Mouse (Mus musculus) midbrain, postnatal 0 days (tissue): ENCODE results near the gene Mrpl33. TPM values are rescaled to one million over a fixed set of nuclear protein-coding genes. Genes with fewer than 3 reads are reported as not detected.

ENCODE experiments used
- ATAC-seq: fragments of 200-750 bp; cut with Nextera tagmentation; 2 replicates; pipeline ENCODE4 v1.8.0; 2017; ENCODE audit warnings: moderate number of reproducible peaks, mild to moderate bottlenecking, moderate TSS enrichment, moderate library complexity; ENCODE audit not compliant: low FRiP score
- DNase-seq: peaks from one replicate; pipeline ENCODE4 v3.0.0-alpha.2; 2015; ENCODE audit warnings: low spot score
- H3K27ac ChIP-seq: fragments of 300-500 bp; sonication (generic); 2 replicates; pipeline ENCODE4 v1.5.1; 2014; ENCODE audit warnings: low read depth, mild to moderate bottlenecking, low read length, mixed read lengths
- H3K27me3 ChIP-seq: fragments of 300-500 bp; sonication (generic); 2 replicates; pipeline ENCODE4 v1.6.1; 2014; ENCODE audit warnings: low read length, control low read depth, mixed read lengths; ENCODE audit not compliant: insufficient read depth
- H3K36me3 ChIP-seq: fragments of 300-500 bp; sonication (generic); 2 replicates; pipeline ENCODE4 v1.6.1; 2014; ENCODE audit warnings: low read length, control low read depth, mixed read lengths; ENCODE audit not compliant: insufficient read depth
- H3K4me1 ChIP-seq: fragments of 300-500 bp; sonication (generic); 2 replicates; pipeline ENCODE4 v1.6.1; 2014; ENCODE audit warnings: mild to moderate bottlenecking, control low read depth, antibody characterized with exemption, low read length, mixed read lengths; ENCODE audit not compliant: insufficient read depth
- H3K4me2 ChIP-seq: fragments of 300-500 bp; sonication (generic); 2 replicates; pipeline ENCODE4 v1.6.1; 2014; ENCODE audit warnings: low read depth, mild to moderate bottlenecking, low read length, mixed read lengths; ENCODE audit not compliant: poor library complexity, severe bottlenecking
- H3K4me3 ChIP-seq: fragments of 300-500 bp; sonication (generic); 2 replicates; pipeline ENCODE4 v1.5.1; 2014; ENCODE audit warnings: low read depth, mild to moderate bottlenecking, low read length, moderate library complexity
- H3K9ac ChIP-seq: fragments of 300-500 bp; sonication (generic); replicated peaks from 2 replicates; pipeline ENCODE4 v1.6.1; 2014; ENCODE audit warnings: mild to moderate bottlenecking, low read length, moderate library complexity, mixed read lengths; ENCODE audit not compliant: poor library complexity, severe bottlenecking
- H3K9me3 ChIP-seq: fragments of 300-500 bp; sonication (generic); 2 replicates; pipeline ENCODE4 v1.6.1; 2016; ENCODE audit warnings: low read length, control low read depth
- CTCF ChIP-seq: IDR thresholded peaks from 2 replicates; pipeline ENCODE4 v1.5.1; 2016; ENCODE audit warnings: antibody characterized with exemption, mild to moderate bottlenecking
- WGBS: fragments of 180-500 bp; shearing (Covaris S2); extraction: QIAGEN DNeasy Blood & Tissue Kit; methylation state at CpG from one replicate; pipeline ENCODE4 v1.1.7; 2014; 5-methylcytosine and 5-hydroxymethylcytosine counted together
- polyA plus RNA-seq: library from polyadenylated mRNA; unstranded; fragments of >200 nt; fragmentation: Nextera tagmentation; extraction: Ambion mirVana; gene quantifications from 2 replicates; pipeline ENCODE4 v1.2.1, GENCODE M21; 2015
- total RNA-seq: library from RNA; depleted of rRNA; stranded (reverse); fragments of >200 nt; gene quantifications from 2 replicates; pipeline ENCODE4 v1.2.3, GENCODE M21; 2014

The Mrpl33 gene
- total and polyA plus RNA-seq, 2 experiments from 2014 or later = 79.9 to 283 TPM

GRCm38 (mm10) chr5:31698297-31698726, 101.6 kb downstream of the Mrpl33 start:
- no peak for TF ChIP-seq CTCF
- Histone ChIP-seq H3K27me3 (no peaks in the 10 kb centered on the region), H3K27ac (peak overlapping the region; percentile 74), H3K36me3 (no peaks in the 10 kb centered on the region), H3K4me1 (0 out of 2 replicates have a peak, but pooled peaks cover 4% of the 10 kb centered on the region), H3K4me2 (peak overlapping the region; percentile 72), H3K9ac (peak overlapping the region; percentile 76), H3K9me3 (no peaks in the 10 kb centered on the region), H3K4me3 (peak overlapping the region; percentile 70)
- peak; percentile 86 for DNase-seq
- peak; percentile 85 for ATAC-seq
- WGBS = 2% methylated on average over 16 of the region's 16 CpGs

- Histone ChIP-seq H3K9me3 (no peaks in the 10 kb centered on the region), H3K4me3 (peak overlapping the region; percentile 70; the same call in 1 of the 2 replicates), H3K4me2 (peak overlapping the region; percentile 72; the same call in 1 of the 2 replicates), H3K36me3 (no peaks in the 10 kb centered on the region), H3K27ac (no peak overlapping the region), H3K9ac (no peak overlapping the region), H3K27me3 (no peaks in the 10 kb centered on the region), H3K4me1 (0 out of 2 replicates have a peak, but pooled peaks cover 4% of the 10 kb centered on the region)
- no peak for TF ChIP-seq CTCF
- DNase-seq (no peak), ATAC-seq (no peak)
- WGBS = 45% methylated on average over 4 of the region's 4 CpGs
Measured at GRCm38 (mm10) chr5:31698931-31699330, 102.2 kb downstream of the Mrpl33 start.

- Histone ChIP-seq H3K4me1 (0 out of 2 replicates have a peak, but pooled peaks cover 4% of the 10 kb centered on the region), H3K9me3 (no peaks in the 10 kb centered on the region), H3K27me3 (no peaks in the 10 kb centered on the region), H3K4me2 (no peak overlapping the region), H3K27ac (no peak overlapping the region), H3K4me3 (no peak overlapping the region), H3K9ac (no peak overlapping the region), H3K36me3 (no peaks in the 10 kb centered on the region)
- TF ChIP-seq CTCF = no peak
- ATAC-seq (no peak), DNase-seq (no peak)
Measured at GRCm38 (mm10) chr5:31699397-31699796, 102.7 kb downstream of the Mrpl33 start.

- H3K4me1 ChIP-seq = no peaks in the 10 kb centered on the region
- H3K4me3 ChIP-seq = no peak overlapping the region
- WGBS = 88% methylated on average over 5 of the region's 5 CpGs
- no peak overlapping the region for H3K27ac ChIP-seq
- H3K36me3 ChIP-seq = peaks cover 4% of the 10 kb centered on the region; the same call in 1 of the 2 replicates
- H3K9ac ChIP-seq = no peak overlapping the region
- DNase-seq = no peak
- no peaks in the 10 kb centered on the region for H3K9me3 ChIP-seq
- no peak for TF ChIP-seq CTCF
- ATAC-seq = no peak
- no peak overlapping the region for H3K4me2 ChIP-seq
- no peaks in the 10 kb centered on the region for H3K27me3 ChIP-seq
Measured at GRCm38 (mm10) chr5:31704971-31705370, 108.2 kb downstream of the Mrpl33 start.

GRCm38 (mm10) chr5:31706826-31707225, 110.1 kb downstream of the Mrpl33 start:
- Histone ChIP-seq H3K4me2 (no peak overlapping the region), H3K27me3 (no peaks in the 10 kb centered on the region), H3K9ac (no peak overlapping the region), H3K9me3 (no peaks in the 10 kb centered on the region), H3K27ac (no peak overlapping the region), H3K4me1 (no peaks in the 10 kb centered on the region), H3K4me3 (no peak overlapping the region), H3K36me3 (peaks cover 4% of the 10 kb centered on the region; the same call in 1 of the 2 replicates)
- no peak for ATAC-seq
- WGBS = 84% methylated on average over 4 of the region's 4 CpGs
- TF ChIP-seq CTCF = no peak
- no peak for DNase-seq

- no peak for ATAC-seq
- peaks cover 4% of the 10 kb centered on the region; the same call in 1 of the 2 replicates for H3K36me3 ChIP-seq
- no peaks in the 10 kb centered on the region for H3K27me3 ChIP-seq
- DNase-seq = no peak
- H3K27ac ChIP-seq = no peak overlapping the region
- H3K9ac ChIP-seq = no peak overlapping the region
- WGBS = 82% methylated on average over 1 of the region's 1 CpGs
- no peak for TF ChIP-seq CTCF
- H3K4me2 ChIP-seq = no peak overlapping the region
- no peaks in the 10 kb centered on the region for H3K4me1 ChIP-seq
- no peaks in the 10 kb centered on the region for H3K9me3 ChIP-seq
- H3K4me3 ChIP-seq = no peak overlapping the region
Measured at GRCm38 (mm10) chr5:31709389-31709788, 112.7 kb downstream of the Mrpl33 start.
